Mouse (Mus musculus) urinary bladder, postnatal 0 days (tissue): ENCODE data around the gene Nsa2. TPM values are rescaled to one million over a fixed set of nuclear protein-coding genes. Genes with fewer than 3 reads are reported as not detected.

ENCODE experiments used
- polyA plus RNA-seq: library from polyadenylated mRNA; unstranded; fragments of >200 nt; fragmentation: Nextera tagmentation; extraction: Ambion mirVana; gene quantifications from 2 replicates; pipeline ENCODE4 v1.2.1, GENCODE M21; 2015

Gene Nsa2
- 57.4 and 63.9 TPM in 2 replicates for polyA plus RNA-seq

DNA sequence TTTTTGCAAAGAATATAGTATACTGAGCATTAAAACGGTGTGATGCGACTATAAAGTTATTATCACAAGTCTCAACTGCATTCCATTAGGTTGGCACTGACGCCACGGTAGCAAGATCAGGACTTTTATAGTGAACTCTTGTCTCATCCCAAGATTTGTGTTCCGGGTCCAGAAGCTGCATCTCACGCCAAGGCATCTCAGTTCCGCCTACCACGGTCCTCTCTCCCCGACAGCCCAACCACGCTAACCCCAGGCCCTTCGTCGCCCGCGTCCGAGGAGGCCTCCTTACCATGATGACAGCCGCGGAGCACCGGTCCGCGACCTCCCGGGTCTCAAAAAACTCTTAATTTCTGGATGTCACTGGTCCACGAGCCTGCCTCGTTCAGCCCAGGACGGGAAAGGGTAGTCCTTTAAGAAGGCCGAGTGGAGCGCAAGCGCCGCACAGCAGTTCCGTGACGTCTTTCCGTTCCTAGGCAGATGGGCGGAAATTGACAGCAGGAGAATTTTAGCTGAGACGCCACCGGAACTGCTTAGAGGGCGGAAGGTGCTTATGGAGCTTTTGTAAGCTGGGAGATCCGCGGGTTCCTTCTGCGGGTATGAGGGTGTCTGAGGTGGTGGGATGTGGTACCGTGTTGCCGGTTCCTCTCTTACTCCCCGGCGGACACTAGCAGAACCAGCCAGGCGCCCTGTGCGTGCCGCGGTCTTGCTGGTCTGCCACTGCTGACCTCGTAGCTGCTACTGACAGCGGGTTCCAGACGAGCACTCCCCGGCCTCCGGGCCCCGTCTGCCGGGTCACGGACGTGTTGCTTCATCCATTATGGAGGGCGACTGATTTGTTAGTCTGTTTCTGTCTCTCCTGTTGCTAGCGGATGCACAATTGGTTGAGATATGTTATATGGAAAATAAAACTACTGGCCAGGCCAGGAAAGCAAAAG, at the start of gene Nsa2, which contains the start of gene Gfm2:
Gene Nsa2, minus strand, starts transcription at position 472 of the 935 bp plus-strand sequence.
Gene Gfm2, plus strand, starts transcription at position 472 of the 935 bp plus-strand sequence.

GRCm38 (mm10) chr13:97099187-97099852, 38.4 kb downstream of the Nsa2 start, which contains the start of gene Gm6169:
Gene Gm6169 (minus strand): TSS chr13:97099237.

Other genes starting within 250 kb of the Nsa2 start
- gene Gcnt4, start 213.2 kb downstream of the Nsa2 start, polyA plus RNA-seq: 0.64 and 0.82 TPM in 2 replicates
- gene 1700029F12Rik, start 103.6 kb downstream of the Nsa2 start, polyA plus RNA-seq: not detected in 2 replicates
- gene Fam169a, start 70.7 kb downstream of the Nsa2 start, polyA plus RNA-seq: 0.85 and 0.92 TPM in 2 replicates
- 7.3 and 8.4 TPM in 2 replicates for gene Gm6169, start 38.7 kb downstream of the Nsa2 start, polyA plus RNA-seq
- 11.5 and 12.1 TPM in 2 replicates for gene Gfm2, start within 50 bp of the Nsa2 start, polyA plus RNA-seq
- 52.4 and 61.8 TPM in 2 replicates for gene Hexb, start 60.4 kb upstream of the Nsa2 start, polyA plus RNA-seq
- 3.1 and 3.6 TPM in 2 replicates for gene Enc1, start 103.2 kb upstream of the Nsa2 start, polyA plus RNA-seq